Mouse (Mus musculus): ENCODE measurements around the gene Lce3e. TPM values are rescaled to one million over a fixed set of nuclear protein-coding genes. Genes with fewer than 3 reads are reported as not detected.
A peak's percentile ranks its signal among the peaks of the same experiment; 100 is the strongest.

Lce3e gene
- not detected in 2 replicates for polyA plus RNA-seq (2016; fragmentation: Nextera tagmentation; extraction: Ambion mirVana)

- Histone ChIP-seq H3K4me3 (no peak within 1 kb of the TSS), H3K27me3 (ENCODE audit: low read depth, poor library complexity, severe bottlenecking) (no peaks in the 10 kb centered on the region), H3K9me3 (replicated peaks) (no peaks in the 10 kb centered on the region), H3K27ac (no peak within 1 kb of the TSS), H3K4me1 (no peaks in the 10 kb centered on the region), H3K36me3 (no peaks in the 10 kb centered on the region)
- DNase-seq (ENCODE audit: low spot score): no peak
- 92% methylated on average over 2 of the region's 2 CpGs for WGBS
Observed at GRCm38 (mm10) chr3:92966761-92967160, at the start of gene Lce3e. Gene Lce3e, plus strand, starts transcription at chr3:92967061.

DNA sequence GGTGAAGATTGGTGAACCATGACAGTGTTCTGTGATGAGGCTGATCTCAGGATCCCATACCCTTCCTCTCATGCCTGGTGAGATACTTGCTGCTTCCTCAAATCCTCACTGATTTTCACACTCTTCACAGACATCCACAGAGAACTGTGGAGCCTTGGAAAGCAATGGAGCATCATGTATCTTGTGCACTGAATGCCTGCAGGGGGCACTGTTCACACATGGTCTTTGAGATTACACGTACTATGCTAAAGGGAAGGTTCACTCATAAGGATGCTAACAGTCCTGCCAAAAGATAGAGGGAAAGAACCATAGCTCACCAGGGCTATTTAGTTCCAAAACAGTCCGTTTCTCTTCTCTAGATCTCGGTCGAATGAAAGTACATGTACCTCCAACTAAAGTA is 46.5 kb upstream of the Lce3e start:
- WGBS: 62% methylated on average over 4 of the region's 4 CpGs
- DNase-seq (ENCODE audit: low spot score): no peak
- Histone ChIP-seq H3K4me1 (no peaks in the 10 kb centered on the region), H3K27me3 (ENCODE audit: low read depth, poor library complexity, severe bottlenecking) (no peaks in the 10 kb centered on the region), H3K4me3 (no peak overlapping the region), H3K36me3 (no peaks in the 10 kb centered on the region), H3K27ac (no peak overlapping the region), H3K9me3 (replicated peaks) (no peaks in the 10 kb centered on the region)

- no peaks in the 10 kb centered on the region for H3K36me3 ChIP-seq
- 81% methylated on average over 2 of the region's 2 CpGs for WGBS
- no peaks in the 10 kb centered on the region for H3K27me3 ChIP-seq (ENCODE audit: low read depth, poor library complexity, severe bottlenecking)
- no peak within 1 kb of the TSS for H3K27ac ChIP-seq
- H3K4me3 ChIP-seq: no peak within 1 kb of the TSS
- no peak for DNase-seq (ENCODE audit: low spot score)
- no peaks in the 10 kb centered on the region for H3K9me3 ChIP-seq (replicated peaks)
- H3K4me1 ChIP-seq: no peaks in the 10 kb centered on the region
Observed at GRCm38 (mm10) chr3:92926130-92926529, 40.7 kb upstream of the Lce3e start, which contains the start of gene Lce3a. Gene Lce3a, minus strand, starts transcription at chr3:92926230.

DNA sequence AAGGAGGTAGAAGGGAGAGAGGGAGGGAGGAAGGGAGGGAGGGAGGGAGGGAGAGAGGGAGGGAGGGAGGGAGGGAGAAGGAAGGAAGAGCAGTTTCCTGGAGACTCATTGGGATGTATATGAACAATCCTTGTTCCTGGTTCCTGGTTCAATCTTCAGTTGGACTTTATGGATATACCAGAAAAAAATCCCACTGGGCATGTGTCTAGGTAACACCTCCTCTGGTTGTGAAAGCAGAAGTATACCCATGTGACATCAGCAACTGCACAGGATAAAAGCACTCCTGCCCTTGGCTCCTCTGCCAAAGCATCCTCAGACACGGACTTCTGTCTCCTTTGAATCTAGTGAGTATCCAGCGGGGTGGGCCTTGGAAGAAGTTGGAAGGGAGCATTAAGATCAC is 34.2 kb upstream of the Lce3e start, which contains the start of gene Lce3b:
TSS of gene Lce3b (plus strand) at position 301 of the 400 bp plus-strand sequence.
- 69% methylated on average over 2 of the region's 2 CpGs for WGBS
- H3K36me3 ChIP-seq: no peaks in the 10 kb centered on the region
- no peak within 1 kb of the TSS for H3K4me3 ChIP-seq
- no peaks in the 10 kb centered on the region for H3K9me3 ChIP-seq (replicated peaks)
- H3K27me3 ChIP-seq (ENCODE audit: low read depth, poor library complexity, severe bottlenecking): no peaks in the 10 kb centered on the region
- H3K27ac ChIP-seq: no peak within 1 kb of the TSS
- no peak for DNase-seq (ENCODE audit: low spot score)
- no peaks in the 10 kb centered on the region for H3K4me1 ChIP-seq

DNA sequence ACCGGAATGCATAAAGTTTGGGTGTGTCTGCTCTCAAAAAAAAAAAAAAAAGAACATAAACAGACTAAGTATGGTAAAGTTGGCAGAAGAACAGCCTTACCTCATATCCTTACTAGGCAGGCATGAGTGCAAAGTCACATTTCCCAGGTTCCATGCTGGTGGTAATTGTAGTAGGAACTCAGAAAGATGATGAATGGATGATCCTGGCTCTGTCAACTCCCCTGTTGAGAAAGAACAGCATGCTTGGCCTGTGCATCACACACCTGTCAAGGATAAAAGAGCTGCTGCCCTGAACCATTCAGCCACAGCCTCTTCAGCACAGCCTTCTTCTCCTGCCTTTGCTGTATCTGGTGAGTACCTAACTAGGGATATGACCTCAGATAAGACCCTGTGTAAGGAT is 22.7 kb upstream of the Lce3e start, which contains the start of gene Lce3c:
TSS of gene Lce3c (plus strand) at position 301 of the 400 bp plus-strand sequence.
- no peak within 1 kb of the TSS for H3K27ac ChIP-seq
- DNase-seq (ENCODE audit: low spot score): no peak
- WGBS: 79% methylated on average over 1 of the region's 1 CpGs
- no peaks in the 10 kb centered on the region for H3K4me1 ChIP-seq
- no peaks in the 10 kb centered on the region for H3K9me3 ChIP-seq (replicated peaks)
- no peaks in the 10 kb centered on the region for H3K27me3 ChIP-seq (ENCODE audit: low read depth, poor library complexity, severe bottlenecking)
- no peak within 1 kb of the TSS for H3K4me3 ChIP-seq
- H3K36me3 ChIP-seq: no peaks in the 10 kb centered on the region

DNA sequence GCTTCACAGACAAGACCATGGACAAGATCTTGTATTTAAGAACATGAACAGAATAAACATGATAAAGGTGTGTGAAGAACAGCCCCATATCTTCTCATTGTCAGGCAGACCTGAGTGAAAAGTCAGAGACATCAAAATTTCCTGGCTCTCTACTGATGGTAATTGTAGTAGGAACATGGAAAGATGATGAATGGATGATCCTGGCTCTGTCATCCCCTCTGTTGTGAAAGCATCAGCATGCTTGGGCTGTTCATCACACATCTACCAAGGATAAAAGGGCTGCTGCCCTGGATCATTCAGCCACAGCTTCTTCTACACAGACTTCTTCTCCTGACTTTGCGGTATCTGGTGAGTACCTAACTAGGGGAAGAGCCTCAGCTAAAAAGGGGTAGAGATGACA is 9.8 kb upstream of the Lce3e start, which contains the start of gene Lce3d:
TSS of gene Lce3d (plus strand) at position 301 of the 400 bp plus-strand sequence.
- Histone ChIP-seq H3K4me3 (no peak within 1 kb of the TSS), H3K9me3 (replicated peaks) (no peaks in the 10 kb centered on the region), H3K27me3 (ENCODE audit: low read depth, poor library complexity, severe bottlenecking) (no peaks in the 10 kb centered on the region), H3K27ac (no peak within 1 kb of the TSS), H3K4me1 (no peaks in the 10 kb centered on the region), H3K36me3 (no peaks in the 10 kb centered on the region)
- 84% methylated on average over 1 of the region's 1 CpGs for WGBS
- DNase-seq (ENCODE audit: low spot score): no peak

DNA sequence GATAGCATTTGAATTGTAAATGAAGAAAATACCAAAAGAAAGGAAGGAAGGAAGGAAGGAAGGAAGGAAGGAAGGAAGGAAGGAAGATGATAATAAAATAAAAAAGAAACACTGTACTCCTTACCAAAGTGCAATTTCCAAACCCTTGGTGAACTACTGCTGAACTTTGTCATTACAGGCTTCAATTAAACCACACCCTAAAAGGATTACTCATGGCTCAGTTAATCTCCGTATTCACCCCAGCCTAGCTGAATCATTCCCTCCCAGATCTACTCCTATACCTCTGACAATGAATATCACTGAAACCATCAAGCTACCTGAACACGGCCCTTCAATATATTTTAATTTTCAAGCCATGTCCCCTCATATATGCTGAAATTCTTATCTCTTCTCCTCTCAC is 11.6 kb downstream of the Lce3e start:
- no peak overlapping the region for H3K27ac ChIP-seq
- DNase-seq (ENCODE audit: low spot score): no peak
- no peak overlapping the region for H3K4me3 ChIP-seq
- H3K4me1 ChIP-seq: no peaks in the 10 kb centered on the region
- no peaks in the 10 kb centered on the region for H3K9me3 ChIP-seq (replicated peaks)
- H3K27me3 ChIP-seq (ENCODE audit: low read depth, poor library complexity, severe bottlenecking): no peaks in the 10 kb centered on the region
- WGBS: 78% methylated on average over 2 of the region's 2 CpGs
- H3K36me3 ChIP-seq: no peaks in the 10 kb centered on the region

- Histone ChIP-seq H3K27me3 (ENCODE audit: low read depth, poor library complexity, severe bottlenecking) (no peaks in the 10 kb centered on the region), H3K9me3 (replicated peaks) (no peaks in the 10 kb centered on the region), H3K36me3 (no peaks in the 10 kb centered on the region), H3K4me1 (no peaks in the 10 kb centered on the region), H3K27ac (no peak within 1 kb of the TSS), H3K4me3 (no peak within 1 kb of the TSS)
- DNase-seq (ENCODE audit: low spot score): no peak
Observed at GRCm38 (mm10) chr3:92991926-92992325, 25.1 kb downstream of the Lce3e start, which contains the start of gene Lce3f. Gene Lce3f, plus strand, starts transcription at chr3:92992226.

DNA sequence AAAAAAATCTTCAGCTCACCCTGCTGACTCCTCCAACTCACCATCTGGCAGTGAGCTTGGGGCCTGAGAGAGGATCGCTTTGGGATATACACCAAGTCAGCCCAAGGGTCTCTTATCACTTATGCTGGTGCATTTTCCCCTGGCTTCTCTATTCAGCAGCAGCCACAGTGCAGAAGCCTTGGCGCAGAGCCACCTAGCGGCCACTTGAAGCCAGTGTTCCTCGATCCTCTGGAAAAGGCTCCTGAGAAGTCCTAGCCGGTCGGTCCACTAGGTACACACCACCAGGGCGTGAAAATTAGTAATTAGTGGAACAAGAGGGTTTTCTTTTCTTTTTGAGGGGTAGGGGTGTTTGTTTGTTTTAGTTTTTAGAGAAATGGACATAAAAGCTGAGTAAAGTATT is 31.8 kb downstream of the Lce3e start:
- Histone ChIP-seq H3K4me1 (no peaks in the 10 kb centered on the region), H3K36me3 (no peaks in the 10 kb centered on the region), H3K27ac (no peak overlapping the region), H3K9me3 (replicated peaks) (no peaks in the 10 kb centered on the region), H3K4me3 (no peak overlapping the region), H3K27me3 (ENCODE audit: low read depth, poor library complexity, severe bottlenecking) (no peaks in the 10 kb centered on the region)
- DNase-seq (ENCODE audit: low spot score): peak; percentile 71
- WGBS: 6% methylated on average over 7 of the region's 7 CpGs

GRCm38 (mm10) chr3:93000621-93001020 is 33.8 kb downstream of the Lce3e start:
- H3K36me3 ChIP-seq: no peaks in the 10 kb centered on the region
- no peaks in the 10 kb centered on the region for H3K4me1 ChIP-seq
- no peak overlapping the region for H3K27ac ChIP-seq
- DNase-seq (ENCODE audit: low spot score): no peak
- no peaks in the 10 kb centered on the region for H3K9me3 ChIP-seq (replicated peaks)
- H3K27me3 ChIP-seq (ENCODE audit: low read depth, poor library complexity, severe bottlenecking): no peaks in the 10 kb centered on the region
- no peak overlapping the region for H3K4me3 ChIP-seq
- 89% methylated on average over 3 of the region's 3 CpGs for WGBS

- H3K4me1 ChIP-seq: no peaks in the 10 kb centered on the region
- H3K36me3 ChIP-seq: no peaks in the 10 kb centered on the region
- no peak overlapping the region for H3K4me3 ChIP-seq
- no peaks in the 10 kb centered on the region for H3K9me3 ChIP-seq (replicated peaks)
- 82% methylated on average over 4 of the region's 4 CpGs for WGBS
- H3K27me3 ChIP-seq (ENCODE audit: low read depth, poor library complexity, severe bottlenecking): no peaks in the 10 kb centered on the region
- no peak overlapping the region for H3K27ac ChIP-seq
- no peak for DNase-seq (ENCODE audit: low spot score)
Observed at GRCm38 (mm10) chr3:93002843-93003242, 36.0 kb downstream of the Lce3e start.

DNA sequence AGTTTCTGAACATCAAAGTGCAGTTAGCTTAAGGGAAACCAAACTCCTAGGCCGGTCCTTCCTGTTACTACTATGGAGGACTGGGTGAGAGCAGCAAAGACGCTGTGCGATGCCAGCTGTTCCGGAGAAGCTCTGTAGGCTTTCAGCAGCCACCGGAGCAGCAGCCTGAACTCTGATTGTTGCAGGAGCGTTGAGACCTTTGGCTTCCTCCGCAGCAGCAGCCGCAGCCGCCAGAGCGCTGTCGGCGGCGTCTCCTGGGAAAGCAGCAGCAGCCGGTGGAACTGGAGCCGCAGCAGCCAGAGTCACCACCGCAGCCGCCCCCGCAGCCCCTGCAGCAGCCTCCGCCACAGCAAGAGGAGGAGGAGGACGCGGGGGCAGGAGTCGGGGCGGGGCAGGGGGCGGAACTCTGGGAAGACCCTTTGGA is 47.5 kb downstream of the Lce3e start:
- Histone ChIP-seq H3K27ac (peak overlapping the region; percentile 76), H3K9me3 (replicated peaks) (no peaks in the 10 kb centered on the region), H3K4me1 (0 out of 2 replicates have a peak, but pooled peaks cover 6% of the 10 kb centered on the region), H3K36me3 (no peaks in the 10 kb centered on the region), H3K27me3 (ENCODE audit: low read depth, poor library complexity, severe bottlenecking) (peaks cover 7% of the 10 kb centered on the region), H3K4me3 (peak overlapping the region; percentile 54)
- peak; percentile 80 for DNase-seq (ENCODE audit: low spot score)
- WGBS: under 1% methylated on average over 24 of the region's 24 CpGs

DNA sequence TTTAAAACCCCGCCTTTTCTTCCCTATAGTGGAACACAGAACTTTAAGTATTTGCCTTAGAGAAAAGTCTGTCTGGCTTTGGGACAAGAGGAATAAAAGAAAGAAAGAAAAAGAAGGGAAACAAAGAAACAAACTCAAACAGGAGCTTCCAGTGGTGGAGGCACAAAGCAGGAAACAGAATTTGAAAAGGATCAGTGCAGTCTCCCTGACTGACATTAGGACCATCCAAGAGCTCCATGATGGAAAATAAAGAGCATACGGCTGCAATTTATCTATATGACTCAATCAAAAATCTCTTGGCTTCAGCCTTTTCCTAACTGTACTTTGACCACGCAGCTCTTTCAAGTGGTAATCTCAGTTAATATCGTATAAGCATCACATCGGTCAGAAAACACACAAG is 48.0 kb downstream of the Lce3e start:
- peak overlapping the region; percentile 76 for H3K27ac ChIP-seq
- H3K4me1 ChIP-seq: 0 out of 2 replicates have a peak, but pooled peaks cover 6% of the 10 kb centered on the region
- no peaks in the 10 kb centered on the region for H3K36me3 ChIP-seq
- H3K27me3 ChIP-seq (ENCODE audit: low read depth, poor library complexity, severe bottlenecking): peaks cover 7% of the 10 kb centered on the region
- WGBS: 38% methylated on average over 5 of the region's 5 CpGs
- DNase-seq (ENCODE audit: low spot score): no peak
- H3K9me3 ChIP-seq (replicated peaks): no peaks in the 10 kb centered on the region
- H3K4me3 ChIP-seq: peak overlapping the region; percentile 54

All from limb, embryonic 10.5 days (tissue).